In the genomic region with DNA sequence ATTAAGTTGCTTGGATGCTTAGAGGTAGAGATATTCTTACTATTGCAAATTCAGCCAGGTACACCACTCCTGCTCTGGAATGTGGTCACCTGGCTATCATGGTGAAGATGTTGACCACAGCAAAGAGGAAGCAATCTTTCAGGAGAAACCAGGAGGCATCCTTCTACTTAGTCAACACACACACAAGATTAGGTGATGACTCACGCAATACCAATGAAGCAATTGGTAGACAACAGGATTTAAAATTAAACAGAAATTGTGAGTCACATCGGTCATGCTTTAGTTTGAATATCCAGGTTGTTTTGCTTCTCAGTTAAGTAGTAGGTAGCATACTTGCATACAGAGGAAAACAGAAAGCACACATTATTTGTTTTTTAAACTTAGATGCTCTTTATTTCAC, we compare ENCODE assay signal across 22 mouse cellular contexts.
"Had no signal": no experiment of that assay in that cellular context is flagged by ENCODE, and none has a peak within 500 bp of the region (broad histone marks: within the 10 kb centered on the region; RNA-seq: fewer than 3 reads in every experiment).

No protein-coding gene starts in this region.

- H3K9me3 ChIP-seq: limb, embryonic 10.5 days; limb, embryonic 13.5 days; liver, embryonic 12.5 days; liver, embryonic 15.5 days; lung, embryonic 15.5 days; megakaryocyte, embryonic 14.5 days; neural tube, embryonic 12.5 days; neural tube, embryonic 15.5 days had no signal

- H3K27me3 ChIP-seq: limb, embryonic 13.5 days; liver, embryonic 12.5 days; liver, embryonic 15.5 days; lung, embryonic 15.5 days; megakaryocyte, embryonic 14.5 days; neural tube, embryonic 12.5 days; neural tube, embryonic 15.5 days had no signal

- DNase-seq: kidney, postnatal 25 days; layer of hippocampus, adult 9-11 months; liver; lung, adult 18-20 months; lung, postnatal 10 days; lung, postnatal 36 days; midbrain, embryonic 14.5 days; right cerebral cortex, adult 18-20 months; right cerebral cortex, postnatal 14 days; thymus, adult 2 months; thymus, postnatal 14 days; thymus, postnatal 4 days had no signal

- H3K36me3 ChIP-seq: limb, embryonic 10.5 days; limb, embryonic 13.5 days; liver, embryonic 12.5 days; liver, embryonic 15.5 days; lung, embryonic 15.5 days; neural tube, embryonic 12.5 days; neural tube, embryonic 15.5 days had no signal

- H3K4me3 ChIP-seq: layer of hippocampus, adult 2 months; limb, embryonic 10.5 days; limb, embryonic 13.5 days; liver, embryonic 12.5 days; liver, embryonic 15.5 days; lung, embryonic 15.5 days; megakaryocyte, embryonic 14.5 days; neural tube, embryonic 12.5 days; neural tube, embryonic 15.5 days had no signal

- H3K27ac ChIP-seq: kidney, postnatal 0 days; layer of hippocampus, adult 2 months; limb, embryonic 10.5 days; limb, embryonic 13.5 days; liver, embryonic 12.5 days; liver, embryonic 15.5 days; lung, embryonic 15.5 days; neural tube, embryonic 12.5 days; neural tube, embryonic 15.5 days had no signal

- ATAC-seq: liver, embryonic 12.5 days had no signal

- H3K4me1 ChIP-seq: limb, embryonic 10.5 days; limb, embryonic 13.5 days; liver, embryonic 12.5 days; liver, embryonic 15.5 days; lung, embryonic 15.5 days; neural tube, embryonic 12.5 days; neural tube, embryonic 15.5 days had no signal
